Mouse (Mus musculus): ENCODE results near the gene Tsen34. TPM values are rescaled to one million over a fixed set of nuclear protein-coding genes. Genes with fewer than 3 reads are reported as not detected.
"Not testable (repeated sequence)": the region's sequence is repeated elsewhere in the genome, so short reads cannot be mapped to it uniquely, and the experiment has no call there.

Tsen34 gene
- total RNA-seq, 2 experiments from 2014 or later: 136 to 145 TPM

GRCm38 (mm10) chr7:3685400-3686187, 7.1 kb upstream of the Tsen34 start:
- DNase-seq (ENCODE audit: low spot score in 2 of 2): no peak

- no peak for DNase-seq (ENCODE audit: low spot score in 2 of 2)
Measured at GRCm38 (mm10) chr7:3691919-3692318, 744 bp upstream of the Tsen34 start.

DNA sequence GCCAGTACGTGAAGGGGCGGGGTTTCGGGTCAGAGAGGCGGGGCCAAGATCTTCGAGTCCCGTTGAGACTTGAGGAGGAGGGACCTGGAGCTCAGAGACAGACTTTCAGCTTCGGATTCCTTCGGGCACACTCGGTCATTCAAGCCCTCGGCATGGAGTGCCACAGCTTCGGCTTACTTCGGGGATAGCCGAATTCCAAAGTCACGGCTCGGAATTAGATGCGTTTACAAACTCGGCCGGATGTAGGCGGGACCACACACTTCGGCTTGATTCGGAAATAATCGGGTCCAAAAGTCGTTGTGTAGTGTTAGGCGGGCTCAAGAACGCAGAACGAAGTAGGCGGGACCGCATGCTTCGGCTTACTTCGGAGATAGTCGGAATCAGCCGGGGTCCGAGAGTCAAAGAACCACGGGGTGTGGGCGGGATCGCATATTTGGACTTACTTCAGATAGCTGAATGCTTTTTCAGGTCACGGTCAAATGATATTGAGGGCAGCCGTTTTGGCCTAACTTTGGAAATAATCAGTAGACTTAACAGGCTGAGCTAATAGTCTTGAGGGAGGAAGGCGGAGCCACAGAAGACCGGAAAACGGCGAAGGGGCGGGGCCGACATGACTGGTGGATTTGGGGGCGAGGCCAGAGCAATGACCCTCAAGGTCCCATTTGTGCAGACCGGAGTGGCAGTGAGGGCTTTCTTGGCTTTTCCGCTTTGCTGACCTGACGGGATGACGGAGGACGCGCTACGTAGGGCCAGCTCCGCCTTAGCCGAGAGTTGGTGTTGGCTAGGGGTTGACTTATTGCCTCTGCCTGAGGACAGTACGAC, 535 bp downstream of the Tsen34 start, which contains the start of gene Mboat7:
Mboat7 (minus strand) TSS at position 537 of the 822 bp plus-strand sequence.
- peak; percentile 85 to 92 for DNase-seq (ENCODE audit: low spot score in 2 of 2)

- no peak for DNase-seq (ENCODE audit: low spot score in 2 of 2)
Measured at GRCm38 (mm10) chr7:3693809-3694075, 1.1 kb downstream of the Tsen34 start.

DNA sequence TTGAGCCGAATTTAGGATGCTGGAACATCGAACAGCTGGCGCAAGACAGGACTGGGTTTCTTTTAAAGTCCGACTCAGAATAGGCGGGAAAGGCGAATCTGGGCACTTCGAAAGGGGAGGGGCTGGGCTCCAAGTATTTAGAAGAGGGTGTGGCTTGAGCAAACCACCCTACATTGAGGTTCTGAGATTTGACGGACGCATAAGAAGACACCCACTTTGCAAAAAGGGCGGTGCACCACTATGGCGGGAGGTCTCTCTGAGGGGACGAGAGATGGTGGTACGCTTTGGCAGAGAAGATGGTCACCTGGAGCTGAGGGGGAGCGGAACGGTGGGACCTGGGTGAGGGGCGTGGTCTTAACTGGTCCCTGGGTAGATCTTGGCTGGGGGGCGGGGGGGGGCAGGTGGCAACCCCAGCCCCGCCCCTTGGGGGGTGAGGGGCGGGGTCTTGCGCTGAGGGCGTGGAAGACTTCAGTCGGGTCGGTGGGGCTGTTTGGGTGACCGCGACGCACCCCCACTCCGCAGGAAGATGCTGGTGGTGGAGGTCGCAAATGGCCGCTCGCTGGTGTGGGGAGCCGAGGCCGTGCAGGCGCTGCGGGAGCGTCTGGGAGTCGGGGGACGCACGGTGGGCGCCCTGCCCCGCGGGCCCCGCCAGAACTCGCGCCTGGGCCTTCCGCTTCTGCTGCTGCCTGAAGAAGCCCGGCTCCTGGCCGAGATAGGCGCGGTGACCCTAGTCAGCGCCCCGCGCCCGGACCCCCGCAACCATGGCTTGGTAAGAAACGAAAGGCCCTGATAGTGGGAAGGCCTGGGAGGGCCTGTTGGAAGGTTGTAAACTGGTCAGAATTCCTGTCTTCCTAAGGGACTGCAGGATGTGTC, 1.6 kb downstream of the Tsen34 start:
- peak; percentile 35 to 57 for DNase-seq (ENCODE audit: low spot score in 2 of 2)

- DNase-seq (ENCODE audit: low spot score in 2 of 2): not testable (repeated sequence)
Measured at GRCm38 (mm10) chr7:3694949-3695305, 2.3 kb downstream of the Tsen34 start.

- no peak for DNase-seq (ENCODE audit: low spot score in 2 of 2)
Measured at GRCm38 (mm10) chr7:3698471-3698870, 5.8 kb downstream of the Tsen34 start.

- DNase-seq (ENCODE audit: low spot score in 2 of 2): no peak
Measured at GRCm38 (mm10) chr7:3703148-3703878, 10.7 kb downstream of the Tsen34 start.

GRCm38 (mm10) chr7:3703879-3704441, 11.3 kb downstream of the Tsen34 start, which contains the start of gene Rps9:
Rps9 (plus strand) TSS chr7:3703993.
- DNase-seq (ENCODE audit: low spot score in 2 of 2): peak; percentile 90

DNA sequence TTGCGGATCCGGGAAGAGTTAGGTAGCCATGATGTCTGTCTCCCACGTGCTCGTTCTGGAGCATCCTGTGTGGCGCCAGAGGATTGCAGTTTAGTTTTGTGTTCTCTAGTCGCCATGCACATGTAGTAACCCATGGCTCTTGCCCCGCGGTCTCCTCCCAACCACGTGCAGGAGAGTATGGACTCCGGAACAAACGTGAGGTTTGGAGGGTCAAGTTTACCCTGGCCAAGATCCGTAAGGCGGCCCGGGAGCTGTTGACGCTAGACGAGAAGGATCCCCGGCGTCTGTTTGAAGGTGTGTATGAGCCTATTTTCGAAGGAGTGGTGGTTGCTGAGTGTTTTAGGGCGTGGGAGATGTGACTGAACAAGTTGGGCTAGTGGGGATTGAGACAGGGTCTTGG, 11.8 kb downstream of the Tsen34 start:
- no peak for DNase-seq (ENCODE audit: low spot score in 2 of 2)

DNA sequence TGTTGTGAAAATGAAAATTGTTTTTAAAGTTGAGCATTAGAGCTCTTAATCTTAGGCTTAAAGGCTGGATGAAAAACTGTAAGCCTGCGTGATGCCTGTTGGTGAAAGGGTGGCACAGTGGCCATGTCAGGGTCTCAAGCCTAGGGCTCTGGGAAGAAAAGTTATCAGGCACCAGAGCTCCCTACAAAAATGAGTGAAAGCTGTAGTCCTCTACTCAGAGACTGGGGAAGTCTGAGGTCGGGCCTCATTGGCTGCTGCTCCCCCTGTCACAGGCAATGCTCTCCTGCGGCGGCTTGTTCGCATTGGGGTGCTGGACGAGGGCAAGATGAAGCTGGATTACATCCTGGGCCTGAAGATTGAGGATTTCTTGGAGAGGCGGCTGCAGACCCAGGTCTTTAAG, 12.8 kb downstream of the Tsen34 start:
- not testable (repeated sequence) for DNase-seq (ENCODE audit: low spot score in 2 of 2)

GRCm38 (mm10) chr7:3705911-3706310, 13.2 kb downstream of the Tsen34 start:
- no peak for DNase-seq (ENCODE audit: low spot score in 2 of 2)

DNA sequence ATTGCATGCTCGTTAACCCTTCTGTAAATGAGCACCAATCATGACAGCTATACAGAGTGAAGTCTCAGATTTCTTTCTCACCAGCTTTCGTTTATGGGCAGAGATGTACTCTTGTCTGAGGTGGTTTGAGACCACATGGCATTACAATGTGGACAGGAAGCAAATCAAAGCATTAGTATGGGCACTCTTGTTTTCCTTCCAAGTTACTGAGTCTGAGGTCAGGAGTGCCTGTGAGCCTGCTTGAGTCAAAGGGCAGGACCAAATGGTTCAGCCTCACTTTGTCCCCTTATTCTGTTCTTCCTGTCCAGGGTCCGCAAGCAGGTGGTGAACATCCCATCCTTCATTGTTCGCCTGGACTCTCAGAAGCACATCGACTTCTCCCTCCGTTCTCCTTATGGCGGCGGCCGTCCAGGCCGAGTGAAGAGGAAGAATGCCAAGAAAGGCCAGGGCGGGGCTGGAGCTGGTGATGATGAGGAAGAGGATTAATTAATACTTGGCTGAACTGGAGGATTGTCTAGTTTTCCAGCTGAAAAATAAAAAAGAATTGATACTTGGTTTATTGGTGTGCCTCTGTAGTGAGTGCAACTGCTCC, 13.8 kb downstream of the Tsen34 start:
- no peak for DNase-seq (ENCODE audit: low spot score in 2 of 2)

DNA sequence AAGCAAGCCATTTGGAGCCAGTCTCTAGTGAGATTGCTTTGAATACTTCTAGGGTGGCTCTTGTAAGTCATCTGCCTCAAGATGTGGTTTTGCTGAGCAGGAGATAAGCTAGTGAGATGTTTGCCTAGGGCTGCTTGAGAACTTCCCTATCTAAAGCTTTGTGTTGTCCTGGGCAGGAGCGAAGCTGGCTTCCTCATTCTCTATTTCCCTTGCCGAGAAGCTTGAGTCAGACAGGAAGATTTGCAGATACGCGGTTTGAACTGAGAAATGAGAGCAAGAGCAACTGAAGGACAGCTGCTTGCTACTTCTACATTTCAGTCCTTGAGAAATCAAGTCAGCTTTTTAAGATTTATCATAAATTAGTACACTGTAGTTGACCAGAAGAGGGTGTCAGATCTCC, 14.4 kb downstream of the Tsen34 start:
- DNase-seq (ENCODE audit: low spot score in 2 of 2): no peak

GRCm38 (mm10) chr7:3707568-3708413, 15.1 kb downstream of the Tsen34 start:
- DNase-seq (ENCODE audit: low spot score in 2 of 2): no peak

DNA sequence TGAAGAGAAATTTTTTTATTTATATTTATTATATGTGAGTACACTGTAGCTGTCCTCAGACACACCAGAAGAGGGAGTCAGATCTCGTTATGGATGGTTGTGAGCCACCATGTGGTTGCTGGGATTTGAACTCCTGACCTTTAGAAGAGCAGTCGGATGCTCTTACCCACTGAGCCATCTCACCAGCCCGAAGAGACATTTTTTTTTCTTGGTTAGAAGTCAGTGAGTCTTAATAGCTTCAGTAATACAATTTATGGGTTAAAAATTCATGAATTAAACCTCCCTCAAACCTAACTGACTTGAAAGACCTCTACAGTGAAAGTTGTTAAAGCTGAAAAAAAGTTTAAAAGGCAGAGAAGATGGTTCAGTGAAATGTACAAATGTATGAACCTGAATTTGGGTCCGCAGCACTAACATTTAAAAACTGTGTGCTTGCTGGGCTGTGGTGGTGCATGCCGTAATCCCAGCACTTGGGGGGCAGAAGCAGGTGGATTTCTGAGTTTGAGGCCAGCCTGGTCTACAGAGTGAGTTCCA, 15.9 kb downstream of the Tsen34 start:
- DNase-seq (ENCODE audit: low spot score in 2 of 2): not testable (repeated sequence)

DNA sequence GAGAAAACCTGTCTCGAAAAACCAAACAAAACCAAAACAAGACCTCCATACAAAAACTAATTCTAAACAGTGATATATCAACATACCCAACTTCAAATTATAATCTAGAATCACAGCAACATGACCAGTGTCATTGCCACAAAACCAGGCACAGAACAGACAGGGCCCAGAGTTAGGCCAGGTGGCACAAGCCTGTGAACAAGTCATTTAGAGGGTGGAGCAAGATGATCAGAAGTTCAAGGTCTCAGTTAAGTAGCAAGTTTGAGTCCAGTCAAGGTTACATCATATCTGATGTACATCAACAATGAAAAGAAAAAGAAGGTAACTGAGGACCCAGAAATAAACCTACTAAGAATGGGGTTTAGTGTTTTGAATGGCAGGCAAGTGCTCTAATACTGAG, 16.3 kb downstream of the Tsen34 start:
- DNase-seq (ENCODE audit: low spot score in 2 of 2): no peak

DNA sequence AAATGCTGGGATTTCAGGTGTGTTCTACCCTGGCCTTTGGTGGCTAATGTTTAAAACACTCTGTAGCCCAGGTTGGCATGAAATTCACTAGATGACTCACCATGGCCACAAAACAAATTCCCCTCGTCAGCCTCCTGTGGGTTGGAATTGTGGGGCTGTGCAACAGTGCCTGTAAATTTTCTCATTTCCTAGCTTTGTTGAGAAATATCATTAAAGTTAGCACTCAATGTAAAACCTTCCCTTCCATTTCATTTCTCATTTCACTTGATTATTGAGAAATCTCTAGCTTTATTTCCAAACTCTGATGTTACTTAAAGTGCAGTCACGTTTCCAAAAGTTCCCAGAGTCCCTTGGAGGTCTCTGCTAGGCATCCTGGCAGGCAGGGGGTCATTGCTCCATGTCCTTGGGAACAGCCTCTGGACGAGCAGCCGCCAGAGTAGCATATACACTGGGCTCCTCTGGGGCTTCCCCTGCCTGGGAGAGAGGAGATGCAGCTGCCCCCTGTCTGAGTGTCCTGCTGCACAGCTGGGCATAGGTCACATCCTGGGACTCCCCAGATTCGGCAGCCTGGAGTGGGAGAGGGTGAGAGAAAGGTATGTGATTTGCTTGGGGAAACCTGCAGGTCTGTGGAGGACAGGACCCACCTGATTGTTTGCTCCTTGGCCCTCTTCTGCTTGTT, 19.7 kb downstream of the Tsen34 start:
- DNase-seq (ENCODE audit: low spot score in 2 of 2): no peak

All from adrenal gland, postnatal 4 days (tissue).